Mouse (Mus musculus) embryo, embryonic 9.5 days (tissue): ENCODE measurements around the gene Pigt.
A peak's percentile ranks its signal among the peaks of the same experiment; 100 is the strongest.

Source experiments
- DNase-seq: peaks from one replicate; pipeline ENCODE4 v3.0.0-alpha.2; 2017; ENCODE audit errors: extremely low spot score

The Pigt gene

DNA sequence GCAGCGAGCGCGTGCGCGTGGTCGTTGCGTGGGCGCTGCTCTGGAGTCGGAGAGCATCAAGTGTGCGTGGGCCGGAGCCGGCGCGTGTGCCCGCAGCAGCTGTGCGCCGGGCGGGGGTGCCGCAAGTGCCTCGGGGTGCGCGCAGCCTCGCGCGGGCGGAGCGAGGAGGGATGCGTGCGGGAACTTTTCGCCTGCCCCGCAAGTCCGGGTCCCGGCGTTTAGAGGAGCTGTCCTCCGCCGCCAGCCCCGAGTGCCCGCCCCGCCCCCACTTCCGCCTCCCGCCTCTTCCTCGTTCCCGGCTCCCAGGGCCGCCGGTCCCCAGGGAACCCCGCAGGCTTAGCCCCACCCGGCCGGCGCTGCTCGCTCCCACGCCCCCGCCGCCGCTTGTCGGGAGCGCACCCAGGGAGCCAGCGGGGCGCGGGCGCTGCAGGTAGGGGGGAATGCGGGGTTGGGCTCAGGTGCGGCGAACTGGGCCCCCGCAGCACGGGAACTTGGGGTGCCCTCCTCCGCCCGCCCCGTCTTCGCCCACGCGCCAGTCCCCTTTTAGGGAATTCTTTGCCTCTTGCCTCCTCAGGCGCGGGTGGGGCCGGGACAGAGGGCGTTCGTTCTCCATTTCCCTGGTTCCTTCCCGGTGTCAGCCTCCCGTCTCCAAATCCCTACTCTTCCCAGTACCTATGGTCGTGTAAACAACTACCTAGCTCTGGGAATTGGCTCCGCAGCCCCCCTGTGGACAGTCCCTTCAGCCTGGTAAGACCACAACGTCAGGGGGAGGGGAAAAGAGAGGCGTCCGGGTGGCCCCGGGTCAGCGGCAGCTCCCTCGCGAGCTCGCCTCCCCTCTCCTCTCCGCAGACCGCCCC, 10.8 kb upstream of the Pigt start:
- peak; percentile 40 for DNase-seq

DNA sequence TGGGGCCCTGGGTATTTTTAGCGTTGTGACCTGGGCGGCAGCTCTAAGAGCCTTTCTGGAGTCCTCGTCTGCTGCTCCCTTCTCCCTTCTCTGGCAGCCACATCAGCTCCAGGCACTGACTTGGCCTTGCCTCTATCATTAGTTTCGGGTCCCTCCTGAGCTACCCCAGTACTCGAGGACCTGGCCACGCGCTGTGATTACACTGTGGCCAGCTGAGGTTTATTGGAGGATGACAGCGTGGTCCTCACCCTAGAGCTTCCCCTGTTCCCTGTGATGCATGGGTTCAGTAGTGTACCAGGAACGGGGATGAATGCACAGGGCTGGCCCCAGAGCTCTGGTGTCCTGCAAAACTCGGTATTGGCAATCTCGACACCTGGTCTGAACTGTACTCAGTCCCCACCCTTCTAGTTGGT, 10.2 kb upstream of the Pigt start:
- DNase-seq = no peak

DNA sequence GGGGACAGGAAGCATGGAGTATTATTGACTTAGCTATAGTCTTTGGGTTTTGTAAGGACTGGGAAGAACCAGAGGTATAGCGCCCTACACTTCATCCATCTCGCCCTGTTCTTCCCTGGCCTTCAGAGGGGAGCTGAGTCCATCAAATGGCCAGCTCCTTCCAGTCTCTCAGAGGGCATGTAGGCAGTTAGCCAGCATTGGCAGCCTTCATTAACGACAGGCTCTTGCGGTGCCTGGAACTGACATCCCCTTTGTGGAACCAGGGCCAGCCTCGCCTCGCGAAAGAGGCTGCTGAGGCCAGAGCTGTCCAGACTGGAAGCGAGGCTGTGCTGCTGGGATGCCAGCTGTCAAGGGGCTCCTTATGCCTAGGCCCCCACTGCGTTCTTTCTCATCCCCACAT, 9.5 kb upstream of the Pigt start:
- DNase-seq = no peak

DNA sequence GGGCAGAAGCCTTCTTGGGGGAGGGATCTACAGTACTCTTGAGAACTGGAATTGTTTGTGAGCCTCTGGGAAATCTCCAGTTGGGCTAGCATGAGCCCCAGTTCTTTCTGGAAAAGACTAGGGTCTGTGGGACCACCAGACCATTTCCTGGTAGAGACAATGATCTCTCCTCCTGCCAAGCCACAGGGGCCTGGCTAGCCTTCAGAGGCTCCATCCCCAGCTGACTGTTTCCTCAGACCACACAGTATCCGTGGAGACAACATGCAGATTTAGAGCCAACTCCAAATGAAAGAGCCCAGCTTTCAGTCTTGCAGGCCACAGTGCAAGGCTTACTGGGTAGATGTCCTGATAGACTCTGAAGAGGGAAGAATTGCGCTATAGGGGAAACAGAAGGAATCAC, 3.2 kb upstream of the Pigt start:
- DNase-seq = no peak

DNA sequence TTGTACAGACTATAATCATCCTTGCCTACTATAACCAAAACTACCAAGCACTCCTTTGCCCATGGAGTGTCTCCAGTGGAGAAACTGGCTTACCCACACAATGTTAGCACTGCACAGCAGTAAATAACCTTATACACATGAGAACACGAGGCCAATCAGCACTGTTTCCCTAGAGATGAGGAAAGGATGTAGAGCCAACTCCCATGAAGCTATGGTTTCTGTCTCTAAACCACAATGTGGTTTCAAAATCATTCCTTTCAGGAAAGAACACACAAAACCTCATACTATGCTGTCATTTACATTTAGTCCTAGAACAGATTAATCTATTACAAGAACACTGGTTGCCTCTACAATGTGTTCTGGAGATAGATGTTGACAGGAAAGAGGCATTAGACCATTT, 989 bp upstream of the Pigt start:
- no peak for DNase-seq

DNA sequence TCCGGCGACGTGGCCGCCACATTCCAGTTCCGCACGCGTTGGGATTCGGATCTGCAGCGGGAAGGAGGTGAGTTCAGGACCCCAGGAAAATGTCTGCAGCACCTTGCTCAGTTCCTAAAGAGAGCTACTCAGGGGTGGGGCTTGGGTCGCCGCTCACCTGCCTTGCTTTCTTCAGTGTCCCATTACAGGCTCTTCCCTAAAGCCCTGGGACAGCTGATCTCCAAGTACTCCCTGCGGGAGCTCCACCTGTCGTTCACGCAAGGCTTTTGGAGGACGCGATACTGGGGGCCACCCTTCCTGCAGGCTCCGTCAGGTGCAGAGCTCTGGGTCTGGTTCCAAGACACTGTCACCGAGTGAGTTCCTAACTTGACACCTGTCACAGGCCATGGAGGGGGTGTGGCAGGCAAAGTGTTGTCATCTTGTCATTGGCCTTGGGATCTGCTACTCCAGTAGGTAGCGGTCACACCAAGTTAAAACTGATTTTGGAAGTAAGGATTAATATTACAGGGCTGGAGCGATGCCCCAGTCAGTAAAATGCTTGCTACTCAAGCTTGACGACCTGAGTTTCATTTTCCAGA, 460 bp downstream of the Pigt start:
- DNase-seq = no peak

DNA sequence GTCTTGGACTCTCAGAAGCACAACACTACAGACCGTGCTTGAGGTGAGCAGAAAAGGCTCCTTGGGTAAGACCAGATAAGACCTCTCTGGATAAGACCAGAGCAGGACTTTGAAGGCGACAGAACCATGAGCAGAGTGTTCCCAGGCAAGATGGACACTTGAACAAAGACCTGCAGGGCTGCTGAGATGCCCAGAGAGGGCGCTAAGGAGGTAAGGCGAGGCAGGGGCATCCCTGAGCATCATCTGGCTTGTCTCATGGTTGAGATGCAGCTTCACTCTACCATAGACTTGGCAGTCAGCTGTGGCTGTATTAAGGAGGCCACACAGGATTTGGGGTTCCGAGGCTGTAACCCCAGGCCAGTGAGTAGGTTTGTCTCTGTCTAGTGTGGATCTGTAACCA, 2.0 kb downstream of the Pigt start:
- no peak for DNase-seq

DNA sequence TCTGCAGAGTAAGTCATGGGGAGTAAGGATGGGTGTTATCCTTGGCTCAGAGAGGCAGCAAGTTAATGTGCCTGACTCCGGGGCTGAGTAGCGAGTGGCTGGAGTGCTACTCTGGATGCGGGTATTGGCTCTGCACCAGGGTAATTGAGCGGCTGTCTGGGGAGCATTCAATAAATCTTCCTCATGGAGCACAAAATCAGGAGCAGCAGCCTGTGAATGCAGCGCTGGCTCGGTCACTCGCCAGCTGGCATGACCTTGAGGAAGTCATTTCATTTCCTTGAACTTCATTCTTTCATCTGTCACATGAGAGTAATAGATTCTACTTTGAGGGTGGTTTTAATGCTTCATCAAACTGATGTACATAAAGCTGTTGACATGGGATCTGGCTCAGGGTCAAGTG, 3.2 kb downstream of the Pigt start:
- no peak for DNase-seq

DNA sequence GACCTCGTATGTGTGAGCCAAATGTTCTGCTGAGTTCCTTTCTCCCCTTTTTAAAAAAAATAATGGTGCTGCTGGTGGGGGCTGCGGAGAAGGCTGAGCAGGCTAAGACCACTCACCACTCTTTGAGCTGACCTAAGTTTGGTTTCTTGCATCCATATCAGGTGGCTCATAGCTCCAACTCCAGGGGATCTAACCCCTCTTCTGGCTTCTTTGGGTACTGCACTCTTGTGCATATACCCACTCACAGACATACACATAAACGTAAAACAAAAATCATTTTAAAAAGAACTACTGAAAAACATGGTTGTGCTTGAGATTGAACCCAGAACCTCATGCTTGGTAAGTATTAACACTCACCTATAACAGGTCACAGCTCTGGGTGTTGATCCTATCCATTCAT, 7.6 kb downstream of the Pigt start:
- no peak for DNase-seq

DNA sequence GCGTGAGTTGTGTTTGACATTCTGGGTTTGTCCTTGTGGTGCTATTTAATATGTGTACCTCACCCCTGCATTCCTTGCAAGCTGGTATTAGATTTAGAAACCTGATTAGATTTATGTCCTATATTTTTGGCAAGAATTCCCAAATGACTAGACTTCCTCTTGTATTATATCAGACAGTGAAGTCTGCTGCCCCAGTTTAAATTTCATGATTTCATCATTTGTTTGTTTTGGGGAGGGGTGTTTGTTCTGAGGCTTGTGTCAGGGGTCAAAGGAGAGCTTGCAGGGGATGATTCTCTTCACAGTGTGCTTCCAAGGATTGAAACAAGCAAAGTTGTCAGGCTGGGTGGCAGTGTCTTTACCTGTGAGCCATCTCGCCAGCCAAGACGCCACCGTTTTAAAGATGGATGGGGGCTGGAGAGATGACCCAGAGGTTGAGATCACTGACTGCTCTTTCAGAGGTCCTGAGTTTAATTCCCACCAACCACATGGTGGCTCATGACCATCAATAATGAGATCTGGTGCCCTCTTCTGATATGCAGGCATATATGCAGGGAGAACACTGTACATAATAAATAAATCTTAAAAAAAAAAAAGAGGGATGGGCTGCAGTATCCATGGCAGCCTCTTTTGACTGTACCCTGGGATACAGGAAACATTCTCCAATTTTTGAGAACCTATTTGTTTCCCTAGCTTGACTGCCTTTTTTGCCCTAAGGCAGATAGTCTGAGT, 8.5 kb downstream of the Pigt start:
- no peak for DNase-seq

DNA sequence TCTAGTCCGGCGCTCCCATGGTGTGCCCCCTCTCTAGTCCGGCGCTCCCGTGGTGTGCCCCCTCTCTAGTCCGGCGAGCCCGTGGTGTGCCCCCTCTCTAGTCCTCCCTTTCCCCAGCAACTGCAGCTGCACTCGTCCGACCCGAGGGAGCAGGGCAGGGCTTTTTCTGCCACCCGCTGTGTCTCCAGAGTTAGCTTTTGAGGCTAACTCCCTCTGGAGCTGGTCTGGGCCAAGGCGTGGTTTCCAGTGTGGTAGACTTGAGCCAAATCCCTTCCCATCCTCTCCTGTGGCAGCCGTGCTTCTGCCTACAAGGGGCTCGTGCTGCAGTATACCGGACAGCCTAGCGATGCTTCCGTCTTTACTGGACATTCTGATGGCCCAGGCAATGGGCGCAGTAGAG, 10.5 kb downstream of the Pigt start:
- DNase-seq = no peak

DNA sequence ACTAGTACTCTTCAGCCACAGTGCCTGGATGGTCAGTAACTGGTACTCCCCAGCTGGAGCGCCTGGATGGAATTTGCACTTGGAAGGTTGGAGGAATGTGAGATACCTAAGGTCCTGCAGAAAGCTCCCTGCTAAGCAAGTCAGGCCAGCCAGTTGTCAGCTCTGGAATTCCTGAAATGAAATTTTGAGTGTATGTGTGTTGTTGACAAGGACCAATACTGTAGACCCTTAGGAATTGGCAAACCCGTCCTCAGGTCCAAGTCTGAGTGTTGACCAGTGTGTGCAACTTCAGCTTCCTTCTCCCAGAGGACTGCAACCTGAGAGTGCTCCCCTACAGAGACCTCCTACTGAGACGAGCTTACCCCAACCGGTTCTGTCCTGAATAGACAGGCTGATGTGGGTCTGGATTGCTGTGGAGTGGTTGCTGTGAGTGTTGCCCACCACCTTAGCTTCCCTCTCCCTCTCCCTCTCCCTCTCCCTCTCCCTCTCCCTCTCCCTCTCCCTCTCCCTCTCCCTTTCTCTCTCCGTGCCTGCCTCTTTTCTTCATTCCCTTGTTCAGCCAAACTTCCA, 13.4 kb downstream of the Pigt start:
- no peak for DNase-seq

DNA sequence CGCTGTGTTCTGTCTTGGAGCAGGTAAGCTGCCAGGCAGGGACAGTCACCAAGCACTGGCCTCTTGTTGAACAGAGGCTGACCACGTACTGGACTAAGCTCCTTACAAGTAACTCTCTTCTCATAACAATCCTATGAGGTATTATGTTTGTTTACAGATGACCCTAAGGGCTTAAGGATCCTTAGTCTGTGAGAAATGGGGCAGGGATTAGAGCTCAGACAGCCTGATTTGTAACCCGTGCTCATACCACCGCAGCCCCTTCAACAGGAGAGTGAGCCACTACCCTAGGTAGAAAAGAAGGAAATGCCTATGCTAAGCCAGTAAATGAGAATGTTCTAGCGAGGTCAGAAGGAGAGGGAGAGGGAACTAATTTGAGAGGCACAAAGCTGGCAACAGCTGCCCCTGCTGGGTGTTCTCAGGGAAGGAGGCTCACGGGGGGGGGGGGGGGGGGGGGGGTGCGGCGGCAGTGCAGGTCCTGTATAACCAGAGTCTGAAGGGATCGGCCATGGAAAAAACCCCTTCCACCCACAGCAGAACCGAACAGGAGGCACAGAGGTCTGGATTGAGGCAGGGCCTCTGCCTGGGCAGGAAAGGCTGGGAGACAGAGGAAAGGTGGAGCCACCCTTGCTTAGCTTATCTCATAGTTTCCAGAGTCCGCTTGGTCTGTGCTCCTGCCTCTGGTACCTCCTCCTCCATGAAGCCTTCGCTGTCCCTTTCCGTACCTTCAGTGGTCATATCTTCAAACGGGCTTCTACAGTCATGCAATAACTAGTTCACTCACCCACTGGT, 15.0 kb downstream of the Pigt start:
- no peak for DNase-seq

DNA sequence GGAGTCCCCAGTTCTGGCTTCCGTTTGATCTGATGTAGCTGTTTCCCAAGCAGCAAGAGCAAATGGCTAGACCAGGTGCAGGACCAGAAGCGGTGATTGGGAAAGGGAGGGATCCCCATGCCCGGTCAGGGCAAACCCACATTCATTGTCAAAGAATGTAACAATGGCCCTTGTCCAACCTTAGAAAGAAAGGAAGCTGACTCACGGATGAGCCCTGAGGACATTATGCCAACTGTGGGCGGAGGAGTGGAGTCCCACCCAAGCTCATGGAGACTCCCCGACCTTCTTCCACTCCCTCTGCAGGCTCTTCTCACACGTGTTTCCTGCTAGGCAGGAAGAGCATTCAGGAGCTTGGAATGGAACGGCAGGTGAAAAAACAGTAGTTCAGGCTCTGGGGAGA, 16.1 kb downstream of the Pigt start:
- no peak for DNase-seq

DNA sequence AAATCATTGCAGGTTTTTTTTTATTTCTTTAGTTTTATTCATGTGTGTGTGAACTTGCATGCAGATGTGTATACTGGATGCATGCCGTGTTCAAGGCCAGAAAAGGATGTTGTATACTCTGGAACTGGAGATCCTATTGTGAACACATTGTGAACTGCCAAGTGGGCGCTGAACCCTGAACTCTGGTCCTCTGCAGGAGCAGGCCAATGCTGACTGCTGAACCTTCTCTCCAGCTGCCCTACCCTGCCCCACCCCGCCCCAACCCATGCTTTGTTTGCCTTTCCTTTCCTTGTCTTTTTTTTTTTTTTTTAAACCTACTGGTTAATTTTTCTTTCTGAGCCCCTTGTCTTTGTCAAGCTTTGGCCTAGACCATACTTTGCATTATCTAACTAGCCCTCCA, 17.6 kb downstream of the Pigt start:
- DNase-seq = no peak

DNA sequence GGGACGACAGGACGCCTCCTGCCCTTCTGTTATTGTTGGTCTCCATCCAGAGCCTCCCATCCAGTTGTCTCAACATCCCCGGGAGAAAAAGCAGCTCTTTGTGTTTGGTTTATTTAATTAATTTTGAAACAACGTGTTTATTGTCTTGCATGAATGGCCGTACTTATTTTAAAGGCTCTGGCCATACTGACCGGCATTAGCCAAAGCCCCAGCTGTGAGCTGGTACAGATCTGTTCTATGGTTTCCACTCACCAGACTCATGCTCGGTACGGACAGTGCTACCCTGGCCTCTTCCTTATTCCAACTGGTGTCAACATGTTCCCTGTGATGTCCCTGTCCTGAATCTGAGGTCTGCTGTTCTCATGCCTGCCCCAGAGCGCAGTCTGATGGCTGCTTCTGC, 18.6 kb downstream of the Pigt start:
- no peak for DNase-seq

DNA sequence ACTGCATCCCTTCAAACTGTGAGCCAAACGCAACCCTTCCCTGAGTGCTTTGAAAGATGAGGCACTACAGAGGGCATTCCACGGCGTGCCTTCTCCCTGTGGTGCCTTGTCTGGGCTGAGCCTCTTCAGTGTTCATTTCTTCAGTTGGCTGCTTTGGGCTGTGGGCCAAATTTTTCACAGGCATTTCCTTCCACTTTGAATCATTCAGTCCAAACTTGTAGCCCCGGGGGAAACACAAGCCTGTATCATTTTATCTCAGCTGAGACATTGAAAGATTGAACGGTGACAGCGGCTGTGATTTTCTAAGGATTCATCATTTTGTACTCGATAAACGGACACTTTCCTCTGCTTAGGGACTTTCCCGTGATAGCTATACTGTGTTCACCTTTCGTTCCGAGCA, 19.3 kb downstream of the Pigt start:
- no peak for DNase-seq

DNA sequence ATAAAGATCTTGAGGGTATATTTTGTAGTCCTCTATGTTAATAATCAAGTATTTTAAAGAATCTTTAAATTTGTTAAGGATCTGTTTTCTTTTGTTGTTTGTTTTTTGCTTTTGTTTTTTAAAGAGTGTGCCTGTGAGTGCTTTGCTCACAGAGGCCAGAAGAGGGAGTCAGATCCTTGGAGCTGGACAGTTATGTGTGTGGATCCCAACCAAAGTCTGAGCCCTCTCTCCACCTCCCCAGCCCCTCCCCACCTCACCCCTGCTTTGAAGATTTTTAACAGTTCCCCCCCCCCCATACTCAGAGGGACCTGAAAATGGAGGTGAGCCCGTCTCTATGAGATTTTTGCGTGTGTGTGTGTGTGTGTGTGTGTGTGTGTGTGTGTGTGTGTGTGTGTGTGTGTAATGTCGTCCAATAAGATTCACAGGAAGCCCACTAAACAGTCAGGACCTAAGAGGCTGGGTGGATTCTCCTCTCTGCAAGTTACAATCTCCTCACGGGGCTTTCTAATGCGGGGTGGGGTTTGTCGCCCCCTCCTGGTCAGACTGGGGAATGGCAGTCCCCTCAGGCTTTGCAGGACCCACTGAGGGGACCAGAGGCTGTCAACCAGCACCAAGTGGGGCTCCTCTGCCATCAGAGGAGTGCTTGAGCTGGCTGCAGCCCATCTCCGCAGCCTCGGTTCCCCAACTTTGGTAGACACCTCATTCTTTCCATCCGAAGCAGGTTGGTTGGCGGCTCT, 20.3 kb downstream of the Pigt start:
- peak; percentile 71 for DNase-seq

DNA sequence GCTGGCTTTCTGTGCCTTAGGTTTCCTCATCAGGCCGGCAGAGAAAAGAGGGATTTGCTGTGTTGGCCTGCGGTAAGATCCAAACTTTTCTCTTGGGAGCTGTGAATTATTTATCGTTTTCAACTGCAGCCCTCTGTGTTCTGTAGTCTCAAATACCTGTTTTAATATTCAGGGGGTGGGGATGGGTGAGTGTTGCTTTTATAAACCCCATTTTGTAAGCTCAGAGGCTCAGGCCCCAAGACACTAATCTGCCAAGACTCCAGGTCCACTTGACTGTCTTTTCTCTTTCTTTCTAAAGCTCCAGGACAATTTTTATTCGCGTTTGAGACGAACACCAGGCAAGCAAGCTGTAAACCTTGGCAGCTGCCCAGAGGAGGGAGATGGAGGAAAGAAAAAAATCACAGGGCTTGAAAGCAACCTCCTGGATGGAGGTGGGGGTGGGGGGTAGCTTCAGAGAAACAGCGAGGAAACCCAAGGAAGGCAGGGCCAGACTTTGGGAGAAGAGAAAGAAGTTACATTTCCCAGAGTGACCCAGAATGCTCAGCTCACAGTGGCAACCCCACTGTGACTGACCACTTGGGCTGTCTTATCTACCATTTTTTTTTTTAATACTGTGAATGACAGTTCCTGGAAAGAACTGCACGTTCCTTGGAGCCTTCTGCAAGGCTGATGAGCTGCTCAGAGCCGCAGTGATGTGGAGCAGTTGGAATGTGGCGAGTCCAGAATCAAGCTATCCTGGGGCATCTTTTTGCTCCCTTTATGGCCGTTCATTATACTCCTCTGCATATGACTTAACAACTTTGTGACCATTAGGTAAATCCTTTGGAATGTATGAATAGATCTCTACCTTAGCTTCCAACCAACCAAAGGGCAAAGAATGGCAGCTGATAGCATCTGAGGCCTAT, 21.2 kb downstream of the Pigt start:
- DNase-seq = no peak

DNA sequence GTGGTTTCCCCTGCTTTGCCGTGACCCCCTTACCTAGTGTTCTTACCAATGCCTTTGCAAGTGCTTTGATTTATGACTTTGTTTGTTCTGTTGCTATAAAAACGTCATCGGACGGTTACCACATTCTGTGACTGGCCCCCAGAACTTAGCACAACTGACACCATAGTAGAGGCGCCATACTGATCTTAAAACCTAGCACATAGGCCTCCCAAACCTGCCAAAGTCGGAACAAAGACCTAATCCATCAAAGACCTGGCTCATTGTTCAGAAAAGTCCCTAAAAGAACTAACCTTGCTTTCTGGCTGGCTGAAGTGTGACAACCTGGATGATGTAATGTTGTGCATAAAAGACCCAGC, 21.8 kb downstream of the Pigt start:
- no peak for DNase-seq
